Mouse (Mus musculus) heart, postnatal 0 days (tissue): ENCODE measurements around the gene Hspa5.

Experiments
- CTCF ChIP-seq: IDR thresholded peaks from 2 replicates; pipeline ENCODE4 v1.5.1; 2016; ENCODE audit warnings: antibody characterized with exemption, control low read depth, low read depth
- EP300 ChIP-seq: IDR thresholded peaks from 2 replicates; pipeline ENCODE4 v1.6.1; 2016; ENCODE audit warnings: antibody characterized with exemption, low read depth

GRCm38 (mm10) chr2:34810775-34811174 is 39.0 kb downstream of the Hspa5 start:
- TF ChIP-seq EP300, result no peak
- TF ChIP-seq CTCF, result no peak
